Mouse (Mus musculus) liver, embryonic 18 days (tissue): Measurements from ENCODE around the gene Amotl2. TPM values are rescaled to one million over a fixed set of nuclear protein-coding genes. Genes with fewer than 3 reads are reported as not detected.

Experiments
- polyA plus RNA-seq: library from polyadenylated mRNA; depleted of rRNA; stranded (reverse); fragments of >200 nt; gene quantifications from 2 replicates; pipeline ENCODE4 v1.2.3, GENCODE M21; 2012; rRNA removed

The Amotl2 gene
- 5.7 and 6.5 TPM in 2 replicates for polyA plus RNA-seq

GRCm38 (mm10) chr9:102716481-102717163 is at the start of gene Amotl2:
TSS of gene Amotl2 (plus strand) at chr9:102716672.

Other genes starting within 250 kb of the Amotl2 start
- gene Ky, start 210.9 kb upstream of the Amotl2 start, polyA plus RNA-seq: under 0.01 TPM in 1 of 2 replicates, not detected in the other
- 95.8 and 115 TPM in 2 replicates for gene Anapc13, start 90.4 kb upstream of the Amotl2 start, polyA plus RNA-seq
- gene Cep63, start 90.1 kb upstream of the Amotl2 start, polyA plus RNA-seq: 6.3 and 7.0 TPM in 2 replicates
- 12.7 and 12.8 TPM in 2 replicates for gene Ryk, start 118.2 kb downstream of the Amotl2 start, polyA plus RNA-seq